Mouse (Mus musculus): ENCODE results near the gene Setd5.

DNA sequence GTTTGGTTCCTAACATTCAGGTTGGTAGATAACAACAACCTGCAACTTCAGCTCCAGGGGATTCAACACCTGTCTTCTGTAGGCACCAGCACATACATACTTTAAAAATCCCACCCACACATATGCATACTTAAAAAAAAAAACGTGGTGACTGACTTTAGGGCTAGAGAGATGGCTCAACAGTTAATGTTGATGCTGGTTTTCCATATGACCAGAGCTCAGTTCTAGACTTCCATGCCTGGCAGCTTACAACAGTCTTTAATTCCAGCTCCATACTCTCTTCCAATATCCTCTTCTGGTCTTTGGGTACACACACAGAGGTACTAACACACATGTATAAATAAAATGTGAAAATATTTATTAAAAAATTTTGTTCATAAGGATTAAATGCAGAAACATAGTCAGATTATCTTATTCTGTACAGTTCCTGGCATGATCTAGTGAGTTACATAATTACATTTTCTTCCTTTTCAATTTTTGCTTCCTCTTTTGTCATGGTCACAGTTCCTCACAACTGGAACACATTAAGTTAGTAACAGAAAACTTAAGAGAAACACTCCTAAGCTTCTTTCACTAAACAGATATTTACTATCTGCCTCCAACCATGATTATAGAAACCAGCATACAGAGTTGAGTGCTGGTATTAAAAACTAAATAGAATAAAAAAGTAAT lies 16.1 kb upstream of the Setd5 start:
- TF ChIP-seq CTCF (IDR thresholded peaks at IDR 0.05; ENCODE audit: low read depth) (no peak), EP300 (IDR thresholded peaks at IDR 0.05; ENCODE audit: low read depth) (no peak)

Measured in liver, embryonic 14.5 days (tissue).